Mouse (Mus musculus): ENCODE results near the gene Map4k4.

The Map4k4 gene

DNA sequence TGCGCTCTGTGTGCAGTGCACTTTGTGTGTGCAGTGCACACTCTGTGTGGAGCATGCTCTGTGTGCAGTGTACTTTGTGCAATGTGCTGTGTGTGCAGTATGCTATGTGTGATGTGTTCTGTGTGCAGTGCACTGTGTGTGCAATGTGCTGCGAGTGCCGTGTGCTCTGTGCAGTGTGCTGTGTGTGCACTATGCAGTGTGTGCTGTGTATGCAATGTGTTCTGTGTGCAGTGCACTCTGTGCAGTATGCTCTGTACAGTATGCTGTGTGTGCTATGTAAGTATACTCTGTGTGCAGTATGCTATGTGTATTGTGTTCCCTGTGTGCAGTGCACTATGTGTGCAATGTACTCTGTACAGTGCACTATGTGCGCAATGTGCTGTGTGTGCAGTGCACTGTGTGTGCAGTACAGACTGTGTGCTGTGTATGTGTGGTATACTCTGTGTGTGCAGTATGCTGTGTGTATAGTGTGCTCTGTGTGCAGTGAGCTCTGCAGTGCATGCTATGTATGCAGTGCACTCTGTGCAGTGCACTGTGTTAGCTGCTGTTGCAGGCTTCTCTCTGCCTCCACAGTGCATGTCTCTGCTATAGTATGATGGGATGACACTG is 105.4 kb downstream of the Map4k4 start:
- DNase-seq: no peak

DNA sequence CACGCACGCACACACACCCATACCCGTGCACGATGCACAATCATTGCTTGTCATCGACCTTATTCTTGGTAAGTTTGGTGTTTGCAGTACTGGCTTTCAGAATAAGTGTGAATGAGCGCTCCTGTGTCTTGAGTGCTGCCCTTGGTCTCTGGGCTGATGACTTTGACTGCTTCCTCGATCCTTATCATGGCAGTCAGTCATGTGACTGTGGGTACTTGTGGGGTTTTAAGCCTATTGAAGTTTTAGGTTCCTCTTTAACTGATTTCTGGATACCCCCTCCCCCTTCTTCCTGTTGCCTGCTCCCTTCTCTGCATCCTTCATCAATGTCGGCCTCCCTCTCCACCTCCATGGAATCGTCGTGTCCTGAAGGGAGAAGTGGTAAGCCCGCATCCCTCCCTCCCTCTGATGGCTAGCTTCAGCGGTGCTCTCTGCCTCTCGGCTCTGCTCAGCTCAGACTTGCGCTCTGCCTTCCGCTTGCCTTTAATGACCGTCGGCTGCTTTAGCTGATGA is 107.3 kb downstream of the Map4k4 start:
- no peak for DNase-seq

GRCm38 (mm10) chr1:40012696-40013095 is 112.0 kb downstream of the Map4k4 start:
- peak; percentile 64 for DNase-seq

- DNase-seq: peak; percentile 62 to 74
These were observed 114.5 kb downstream of the Map4k4 start for GRCm38 (mm10) chr1:40015066-40015678.

DNA sequence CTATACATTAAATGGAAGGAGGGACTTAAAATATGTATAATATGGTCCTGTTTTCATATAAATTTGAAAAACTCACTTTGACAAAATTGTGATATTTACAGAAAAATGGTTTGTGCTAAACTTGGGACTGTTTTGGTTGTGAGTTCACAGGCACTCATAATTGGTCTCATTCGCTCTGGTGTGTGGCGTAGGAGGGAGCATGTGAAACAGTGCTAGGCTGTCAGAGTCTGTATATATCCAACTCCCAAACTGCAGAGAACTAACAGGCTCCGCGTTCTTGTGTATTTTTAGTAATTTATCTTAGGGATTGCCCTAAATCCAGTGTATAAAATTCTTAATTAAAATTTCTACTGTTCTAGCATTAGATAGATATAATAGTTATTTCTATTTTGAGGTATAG is 120.9 kb downstream of the Map4k4 start:
- DNase-seq: no peak

GRCm38 (mm10) chr1:40022472-40023135 is 121.9 kb downstream of the Map4k4 start:
- DNase-seq: no peak

GRCm38 (mm10) chr1:40023206-40023605 is 122.5 kb downstream of the Map4k4 start:
- DNase-seq: no peak

GRCm38 (mm10) chr1:40023748-40024147 is 123.0 kb downstream of the Map4k4 start:
- no peak for DNase-seq

- DNase-seq: no peak
These were observed 124.0 kb downstream of the Map4k4 start for GRCm38 (mm10) chr1:40024554-40025320.

GRCm38 (mm10) chr1:40025416-40025815 is 124.7 kb downstream of the Map4k4 start:
- no peak for DNase-seq

- no peak for DNase-seq
These were observed 126.5 kb downstream of the Map4k4 start for GRCm38 (mm10) chr1:40027116-40027620.

GRCm38 (mm10) chr1:40028207-40028998 is 127.7 kb downstream of the Map4k4 start:
- no peak for DNase-seq

- DNase-seq: no peak
These were observed 128.9 kb downstream of the Map4k4 start for GRCm38 (mm10) chr1:40029597-40029996.

GRCm38 (mm10) chr1:40030287-40030975 is 129.7 kb downstream of the Map4k4 start:
- DNase-seq: no peak

- no peak for DNase-seq
These were observed 130.3 kb downstream of the Map4k4 start for GRCm38 (mm10) chr1:40030976-40031356.

- DNase-seq: no peak
These were observed 130.9 kb downstream of the Map4k4 start for GRCm38 (mm10) chr1:40031626-40032025.

GRCm38 (mm10) chr1:40033315-40033714 is 132.6 kb downstream of the Map4k4 start:
- DNase-seq: no peak

DNA sequence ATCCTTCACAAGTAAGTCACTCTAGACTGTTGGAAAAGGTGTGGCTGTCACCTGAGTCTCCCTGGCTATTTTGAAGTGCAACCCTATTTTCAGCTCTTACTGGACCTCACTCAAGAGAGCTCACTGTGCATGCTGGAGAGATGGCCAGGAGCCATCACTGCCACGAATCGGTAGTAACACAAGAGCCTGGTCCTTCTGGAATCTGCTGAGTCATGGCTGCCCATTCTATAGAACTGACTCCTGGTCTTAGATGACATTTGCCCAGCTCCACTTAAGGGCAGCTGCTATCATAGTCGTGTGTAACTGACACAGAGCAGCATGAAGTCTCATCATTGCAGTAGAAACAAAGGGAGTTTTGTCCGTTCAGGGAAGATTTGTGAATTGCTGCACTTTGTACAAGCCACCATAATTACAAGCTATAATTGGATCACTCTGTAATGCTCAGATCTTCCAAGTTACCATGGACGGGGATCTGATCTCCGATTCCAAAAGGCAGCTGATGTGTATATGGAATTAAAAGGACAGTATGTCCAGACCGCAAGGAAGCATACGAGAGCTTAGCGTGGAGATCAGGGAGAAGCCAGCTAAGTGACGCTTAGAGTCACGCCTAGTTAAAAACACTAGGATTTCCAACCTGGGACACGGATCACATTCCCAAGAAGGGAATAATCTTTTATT is 133.2 kb downstream of the Map4k4 start:
- peak; percentile 46 to 49 for DNase-seq

DNA sequence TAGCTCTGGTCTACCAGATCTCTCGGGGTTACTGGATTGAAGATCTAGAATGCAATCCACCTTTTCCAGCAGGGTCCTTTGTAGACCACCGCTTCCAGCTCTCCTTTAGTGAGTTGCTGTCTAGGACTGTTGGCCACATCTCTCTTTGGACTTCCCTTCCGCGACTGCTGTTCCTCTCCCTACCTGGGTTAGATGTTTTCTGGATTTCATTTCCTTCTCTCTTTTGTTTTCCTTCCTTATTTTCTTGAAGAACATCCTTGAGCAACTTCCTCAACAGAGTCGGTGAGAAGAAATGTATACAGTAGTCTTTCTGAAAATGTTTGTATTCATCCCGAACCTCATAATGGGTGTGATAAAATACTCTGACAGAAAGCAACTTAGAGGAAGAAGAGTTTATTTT is 137.1 kb downstream of the Map4k4 start:
- DNase-seq: no peak

- DNase-seq: no peak
These were observed 145.0 kb downstream of the Map4k4 start for GRCm38 (mm10) chr1:40045686-40046085.

GRCm38 (mm10) chr1:40046600-40046999 is 145.9 kb downstream of the Map4k4 start:
- DNase-seq: no peak

Measured in cerebellum, postnatal 10 days (tissue).